ENCODE assay signal across 8 mouse cellular contexts in genomic region chr2:34904849-34905542, GRCm38 (mm10). TPM values are rescaled to one million over a fixed set of nuclear protein-coding genes. Genes with fewer than 3 reads are reported as not detected.
DNase-seq lines count a peak whose midpoint lies in the region; ATAC-seq and TF ChIP-seq lines count a peak whose summit lies in the region.

No protein-coding gene starts in this region.

- H3K36me3 ChIP-seq in hindbrain, postnatal 0 days (ENCODE audit: insufficient read depth, low read length): no peaks in the 10 kb centered on the region

- H3K4me3 ChIP-seq in gastrocnemius, adult 2 months: peak overlapping the region; percentile 74
- peak overlapping the region; percentile 28 for H3K4me3 ChIP-seq in hindbrain, postnatal 0 days (ENCODE audit: low read length)
- peak overlapping the region; percentile 43 for H3K4me3 ChIP-seq in left cerebral cortex, adult 2 months

- intact Hi-C loops in gastrocnemius, adult 2 months (cut with DNase I): loop anchor here (5.0 kb wide), 1 partner anchor 67 kb away; no protein-coding TSS in a partner anchor
- intact Hi-C loops in left cerebral cortex, adult 2 months (cut with DNase I): loop anchor here (2.0 kb wide), 2 partner anchors 34 to 78 kb away; partner anchors contain the start of gene Fbxw2

- H3K9me3 ChIP-seq in hindbrain, postnatal 0 days (ENCODE audit: low read length): no peaks in the 10 kb centered on the region

- peak overlapping the region; percentile 22 for H3K9ac ChIP-seq in hindbrain, postnatal 0 days (replicated peaks; ENCODE audit: low read length)

- peak overlapping the region; percentile 92 for H3K27ac ChIP-seq in gastrocnemius, adult 2 months
- peak overlapping the region; percentile 82 for H3K27ac ChIP-seq in hindbrain, postnatal 0 days
- peak overlapping the region; percentile 63 for H3K27ac ChIP-seq in left cerebral cortex, adult 2 months

- WGBS in hindbrain, postnatal 0 days: under 1% methylated on average over 34 of the region's 34 CpGs

- no peak for TF ChIP-seq CTCF in gastrocnemius, adult 2 months (IDR thresholded peaks at IDR 0.05)
- TF ChIP-seq CTCF in hindbrain, postnatal 0 days (IDR thresholded peaks at IDR 0.05; ENCODE audit: low read depth): 0 out of 2 replicates have a peak, but pooled peaks have one; percentile 1
- no peak for TF ChIP-seq CTCF in left cerebral cortex, adult 2 months (IDR thresholded peaks at IDR 0.05)

- DNase-seq in ZHBTc4 (ENCODE audit: low read depth, low spot score): peak; percentile 99
- DNase-seq in gastrocnemius, adult 2 months: peak; percentile 99
- DNase-seq in hindbrain, postnatal 0 days (ENCODE audit: low spot score): peak; percentile 99
- peak; percentile 95 to 97 for DNase-seq in left cerebral cortex, adult 2 months (ENCODE audit: extremely low spot score in 1 of 2, low spot score in 2 of 2)
- peak; percentile 96 to 98 for DNase-seq in right cerebral cortex, adult 2 months (ENCODE audit: low spot score in 2 of 2)
- peak; percentile 97 for DNase-seq in urinary bladder, postnatal 14 days (ENCODE audit: low spot score)

- peak overlapping the region; percentile 62 for H3K4me2 ChIP-seq in hindbrain, postnatal 0 days (ENCODE audit: low read depth, low read length)

- H3K4me1 ChIP-seq in hindbrain, postnatal 0 days (ENCODE audit: insufficient read depth, low read length): peaks cover 7% of the 10 kb centered on the region; the same call in 1 of the 2 replicates

- ATAC-seq in common myeloid progenitor, adult 5-6 weeks (replicated peaks; ENCODE audit: low read depth, poor library complexity, severe bottlenecking): peak; percentile 87
- ATAC-seq in hindbrain, postnatal 0 days: peak; percentile 98
- peak; percentile 87 for ATAC-seq in megakaryocyte, adult 5-6 weeks (ENCODE audit: poor library complexity, severe bottlenecking)

- H3K27me3 ChIP-seq in hindbrain, postnatal 0 days (ENCODE audit: insufficient read depth, low read length): no peaks in the 10 kb centered on the region

RNA-seq across cellular contexts. Expression of gene Phf19, which starts 8.8 kb away (rescaled TPM):
- total RNA-seq in common myeloid progenitor, adult 5-6 weeks (2017): 5.8 and 9.6 TPM in 2 replicates
- total RNA-seq in gastrocnemius, adult 2 months (2021): under 1 TPM; 0.54 to 0.61 TPM
- total RNA-seq in hindbrain, postnatal 0 days (2014; rRNA removed): 1.7 and 2.5 TPM in 2 replicates
- 1.3 and 3.1 TPM in 2 replicates for polyA plus RNA-seq in hindbrain, postnatal 0 days (2015; fragmentation: Nextera tagmentation; extraction: Ambion mirVana)
- 1 to 10 TPM in 1 of 2 experiments, under 1 TPM in 1; 0.84 to 1.3 TPM for total RNA-seq in left cerebral cortex, adult 2 months (2021)
- total RNA-seq in megakaryocyte, adult 5-6 weeks (2015): 7.2 and 9.8 TPM in 2 replicates
- 6.4 and 14.0 TPM in 2 replicates for total RNA-seq in megakaryocyte, adult 5-6 weeks (2017)

RNA-seq across cellular contexts. Expression of gene Psmd5, which starts 30.2 kb away (rescaled TPM):
- total RNA-seq in common myeloid progenitor, adult 5-6 weeks (2017): 32.7 and 36.0 TPM in 2 replicates
- 10 to 100 TPM; 12.6 to 14.7 TPM for total RNA-seq in gastrocnemius, adult 2 months (2021)
- 37.6 and 39.4 TPM in 2 replicates for total RNA-seq in hindbrain, postnatal 0 days (2014; rRNA removed)
- polyA plus RNA-seq in hindbrain, postnatal 0 days (2015; fragmentation: Nextera tagmentation; extraction: Ambion mirVana): 74.6 and 80.0 TPM in 2 replicates
- total RNA-seq in left cerebral cortex, adult 2 months (2021): 10 to 100 TPM; 31.9 to 35.7 TPM
- total RNA-seq in megakaryocyte, adult 5-6 weeks (2015): 40.2 and 51.6 TPM in 2 replicates
- total RNA-seq in megakaryocyte, adult 5-6 weeks (2017): 17.1 and 17.8 TPM in 2 replicates

RNA-seq across cellular contexts. Expression of gene Cutal, which starts 30.8 kb away (rescaled TPM):
- total RNA-seq in common myeloid progenitor, adult 5-6 weeks (2017): not detected in 2 replicates
- under 1 TPM; 0.17 to 0.69 TPM for total RNA-seq in gastrocnemius, adult 2 months (2021)
- total RNA-seq in hindbrain, postnatal 0 days (2014; rRNA removed): 0.26 and 0.65 TPM in 2 replicates
- 0.20 and 0.37 TPM in 2 replicates for polyA plus RNA-seq in hindbrain, postnatal 0 days (2015; fragmentation: Nextera tagmentation; extraction: Ambion mirVana)
- under 1 TPM; 0.23 to 0.93 TPM for total RNA-seq in left cerebral cortex, adult 2 months (2021)
- total RNA-seq in megakaryocyte, adult 5-6 weeks (2015): not detected in 2 replicates
- not detected in 2 replicates for total RNA-seq in megakaryocyte, adult 5-6 weeks (2017)

RNA-seq across cellular contexts. Expression of gene Traf1, which starts 56.6 kb away (rescaled TPM):
- total RNA-seq in common myeloid progenitor, adult 5-6 weeks (2017): 0.69 and 1.3 TPM in 2 replicates
- total RNA-seq in gastrocnemius, adult 2 months (2021): 1 to 10 TPM in 1 of 2 experiments, under 1 TPM in 1; 0.46 to 1.2 TPM
- total RNA-seq in hindbrain, postnatal 0 days (2014; rRNA removed): 1.0 and 2.6 TPM in 2 replicates
- polyA plus RNA-seq in hindbrain, postnatal 0 days (2015; fragmentation: Nextera tagmentation; extraction: Ambion mirVana): 3.4 and 3.9 TPM in 2 replicates
- 1 to 10 TPM; 1.3 to 1.6 TPM for total RNA-seq in left cerebral cortex, adult 2 months (2021)
- total RNA-seq in megakaryocyte, adult 5-6 weeks (2015): 1.5 and 3.1 TPM in 2 replicates
- total RNA-seq in megakaryocyte, adult 5-6 weeks (2017): 2.5 and 3.2 TPM in 2 replicates

Comparison
In these comparisons a context has a peak if more than half of its experiments do, and no peak if none do; other contexts are left out.
1. Peak in every context shown above with its lines: DNase-seq, ATAC-seq, H3K4me3 ChIP-seq and H3K27ac ChIP-seq.